Mouse (Mus musculus): ENCODE data around the gene Stk32c. TPM values are rescaled to one million over a fixed set of nuclear protein-coding genes. Genes with fewer than 3 reads are reported as not detected.

Stk32c gene
- polyA plus RNA-seq, 2 experiments from 2014 or later = 0.43 TPM; not detected in 1

- no peak for ATAC-seq
These were observed 121.4 kb downstream of the Stk32c start for GRCm38 (mm10) chr7:139091681-139092080.

GRCm38 (mm10) chr7:139089892-139090874 is 122.9 kb downstream of the Stk32c start:
- no peak for ATAC-seq

GRCm38 (mm10) chr7:139087801-139088200 is 125.3 kb downstream of the Stk32c start:
- ATAC-seq = no peak

GRCm38 (mm10) chr7:139086195-139087158 is 126.6 kb downstream of the Stk32c start:
- no peak for ATAC-seq

- ATAC-seq = no peak
These were observed 127.4 kb downstream of the Stk32c start, which contains the start of gene Dpysl4 for GRCm38 (mm10) chr7:139085629-139086194. TSS of gene Dpysl4 (plus strand) at chr7:139086001.

DNA sequence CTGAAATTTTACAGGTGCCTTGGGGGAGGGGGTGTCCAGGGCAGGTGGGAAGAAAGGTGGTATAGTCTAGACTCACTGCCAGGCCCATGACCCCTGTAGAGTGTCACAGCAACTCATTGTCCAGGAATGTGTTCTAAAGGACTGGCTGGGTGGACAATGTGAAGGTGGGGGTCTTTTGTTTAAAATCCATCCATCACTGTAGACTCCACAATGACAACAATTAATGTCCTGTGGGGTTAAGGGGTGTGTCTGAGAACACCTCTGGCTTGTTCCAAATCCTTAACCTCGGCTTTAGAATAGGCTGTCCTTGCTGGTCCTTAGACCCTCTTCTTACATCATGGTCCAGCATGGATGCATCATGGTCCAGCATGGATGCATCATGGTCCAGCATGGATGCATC is 128.8 kb downstream of the Stk32c start:
- ATAC-seq = no peak

DNA sequence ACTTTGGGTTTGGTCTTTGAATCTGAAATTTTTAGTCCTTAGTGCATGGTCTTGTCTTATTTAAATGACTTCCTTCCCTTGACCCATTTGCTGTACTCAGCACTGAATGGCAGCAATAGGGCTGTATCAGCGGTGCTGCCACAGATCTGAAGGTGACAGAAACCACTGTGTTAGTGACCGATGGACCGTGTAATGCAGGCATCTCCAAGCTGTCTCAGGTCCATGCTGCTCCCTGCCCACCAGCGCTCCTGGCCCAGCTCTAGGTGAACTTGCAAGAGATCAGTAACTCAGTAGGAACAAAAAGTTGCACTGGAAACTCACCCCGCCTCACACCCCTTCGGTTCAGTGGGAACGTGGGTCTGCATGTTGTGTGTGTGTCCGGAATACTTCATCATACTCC is 130.8 kb downstream of the Stk32c start:
- no peak for ATAC-seq

GRCm38 (mm10) chr7:139081158-139081557 is 131.9 kb downstream of the Stk32c start:
- ATAC-seq = no peak

GRCm38 (mm10) chr7:139080714-139081113 is 132.4 kb downstream of the Stk32c start:
- ATAC-seq = no peak

- no peak for ATAC-seq
These were observed 134.0 kb downstream of the Stk32c start for GRCm38 (mm10) chr7:139079141-139079540.

DNA sequence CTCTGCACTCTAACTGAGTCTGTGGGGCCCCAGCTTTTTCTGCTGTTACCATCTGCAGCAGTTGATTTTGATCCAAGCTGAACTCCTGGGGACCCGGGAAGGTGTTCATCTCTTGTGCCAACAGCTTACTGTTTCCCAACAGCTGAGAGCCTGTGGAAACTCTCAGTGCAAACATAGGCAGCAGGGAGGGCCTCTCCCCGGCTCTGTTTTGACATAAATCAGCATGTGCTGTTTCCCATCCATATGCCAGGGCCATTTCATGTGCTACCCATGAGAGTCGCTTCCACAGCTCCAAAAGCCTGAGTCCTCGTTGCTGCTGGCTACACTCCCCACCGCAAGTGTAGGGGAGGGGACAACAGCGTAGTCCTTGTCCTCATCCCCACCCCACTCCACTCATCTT is 134.9 kb downstream of the Stk32c start:
- ATAC-seq = no peak

GRCm38 (mm10) chr7:139077283-139077682 is 135.8 kb downstream of the Stk32c start:
- ATAC-seq = no peak

GRCm38 (mm10) chr7:139075054-139075794 is 137.9 kb downstream of the Stk32c start:
- no peak for ATAC-seq

- ATAC-seq = no peak
These were observed 138.9 kb downstream of the Stk32c start for GRCm38 (mm10) chr7:139074189-139074588.

GRCm38 (mm10) chr7:139068182-139068623 is 144.9 kb downstream of the Stk32c start:
- ATAC-seq = peak; percentile 51

DNA sequence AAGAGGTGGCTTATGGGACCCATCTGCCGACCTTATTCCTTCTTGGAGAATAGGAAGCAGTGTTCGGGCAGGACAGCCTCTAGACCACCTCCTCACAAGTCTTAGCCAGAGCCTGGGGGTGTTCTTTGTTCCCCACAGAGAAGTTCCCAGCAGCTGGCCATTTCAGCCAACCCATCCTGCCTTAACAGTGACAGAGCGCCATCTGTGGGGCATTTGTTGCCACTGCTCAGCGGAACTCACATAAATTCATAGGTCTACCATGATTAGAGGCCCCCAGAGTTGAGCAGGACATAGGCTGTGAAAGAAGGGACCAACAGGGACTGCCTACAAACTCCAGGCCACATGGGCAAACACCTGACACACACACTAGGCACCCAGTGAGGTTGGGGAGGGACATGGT is 149.7 kb downstream of the Stk32c start:
- ATAC-seq = no peak

Other genes starting within 250 kb of the Stk32c start
- gene Dpysl4, start 127.3 kb downstream of the Stk32c start, polyA plus RNA-seq (2017; shearing (Covaris generic)) = not detected
- gene Lrrc27, start 319 bp downstream of the Stk32c start, polyA plus RNA-seq (2017; shearing (Covaris generic)) = 1 to 10 TPM; 4.4 to 4.8 TPM
- gene Pwwp2b, start 35.2 kb upstream of the Stk32c start, polyA plus RNA-seq (2017; shearing (Covaris generic)) = 1 to 10 TPM; 2.0 to 5.6 TPM
- gene Inpp5a, start 175.8 kb upstream of the Stk32c start, polyA plus RNA-seq (2017; shearing (Covaris generic)) = 10 to 100 TPM in 1 of 2 experiments, 1 to 10 TPM in 1; 8.8 to 11.7 TPM

Measured in CD4-positive, CD25-positive, alpha-beta regulatory T cell, adult 4 months (primary cell).